Mouse (Mus musculus) thymus, adult 2 months (tissue): Measurements from ENCODE around the gene 2700049A03Rik. TPM values are rescaled to one million over a fixed set of nuclear protein-coding genes. Genes with fewer than 3 reads are reported as not detected.

ENCODE experiments used
- DNase-seq: peaks from one replicate; pipeline ENCODE4 v3.0.0; 2021
- H3K27ac ChIP-seq: fragments of 200-500 bp; 2 replicates; pipeline ENCODE4 v1.5.1; 2012; ENCODE audit warnings: low read length, control low read depth; ENCODE audit not compliant: control insufficient read depth, insufficient read depth
- H3K27me3 ChIP-seq: fragments of 200-500 bp; 2 replicates; pipeline ENCODE4 v1.6.1; 2012; ENCODE audit warnings: mild to moderate bottlenecking, low read length, moderate library complexity, mixed read lengths; ENCODE audit not compliant: control insufficient read depth, insufficient read depth
- H3K36me3 ChIP-seq: fragments of 200-500 bp; 2 replicates; pipeline ENCODE4 v1.6.1; 2012; ENCODE audit warnings: mild to moderate bottlenecking, low read length, moderate library complexity; ENCODE audit not compliant: control insufficient read depth, insufficient read depth
- H3K4me1 ChIP-seq: fragments of 200-500 bp; replicated peaks from 2 replicates; pipeline ENCODE4 v1.6.1; 2012; ENCODE audit warnings: low read length; ENCODE audit not compliant: control insufficient read depth, insufficient read depth
- H3K4me3 ChIP-seq: fragments of 200-500 bp; 2 replicates; pipeline ENCODE4 v1.5.1; 2012; ENCODE audit warnings: mild to moderate bottlenecking, low read length, control low read depth, moderate library complexity; ENCODE audit not compliant: control insufficient read depth, insufficient read depth
- CTCF ChIP-seq: fragments of 200-500 bp; IDR thresholded peaks from 2 replicates; pipeline ENCODE4 v1.5.1; 2012; ENCODE audit warnings: mild to moderate bottlenecking, control low read depth, low read length, moderate library complexity, borderline replicate concordance; ENCODE audit not compliant: control insufficient read depth, poor library complexity, insufficient read depth; ENCODE audit errors: extremely low read depth
- POLR2A ChIP-seq: fragments of 200-500 bp; IDR thresholded peaks from 2 replicates; pipeline ENCODE4 v1.6.1; 2012; ENCODE audit warnings: mild to moderate bottlenecking, low read length, control low read depth, moderate library complexity; ENCODE audit not compliant: control insufficient read depth, poor library complexity, insufficient read depth; ENCODE audit errors: extremely low read depth
- WGBS: fragments of 180-500 bp; shearing (Covaris S2); methylation state at CpG from one replicate; pipeline ENCODE4 v1.1.7; 2018; 5-methylcytosine and 5-hydroxymethylcytosine counted together
- polyA plus RNA-seq: library from polyadenylated mRNA; depleted of rRNA; stranded (reverse); fragments of >200 nt; gene quantifications from 2 replicates; pipeline ENCODE4 v1.2.3, GENCODE M21; 2012

Gene 2700049A03Rik
- polyA plus RNA-seq, 1 experiment = 7.0 TPM

GRCm38 (mm10) chr12:71204303-71204702 is 67.7 kb downstream of the 2700049A03Rik start:
- TF ChIP-seq CTCF = no peak
- no peak for TF ChIP-seq POLR2A
- no peak overlapping the region for H3K27ac ChIP-seq
- H3K36me3 ChIP-seq = no peaks in the 10 kb centered on the region; the same call in 1 of the 2 replicates
- no peak overlapping the region for H3K4me3 ChIP-seq
- peak; percentile 14 for DNase-seq
- 97% methylated on average over 3 of the region's 3 CpGs for WGBS
- H3K27me3 ChIP-seq = no peaks in the 10 kb centered on the region
- H3K4me1 ChIP-seq = no peaks in the 10 kb centered on the region

- TF ChIP-seq CTCF (no peak), POLR2A (no peak)
- Histone ChIP-seq H3K4me3 (no peak overlapping the region), H3K27ac (no peak overlapping the region), H3K27me3 (no peaks in the 10 kb centered on the region), H3K4me1 (no peaks in the 10 kb centered on the region), H3K36me3 (0 out of 2 replicates have a peak, but pooled peaks cover 11% of the 10 kb centered on the region)
- WGBS = 96% methylated on average over 9 of the region's 9 CpGs
- DNase-seq = no peak
These were observed 80.5 kb downstream of the 2700049A03Rik start for GRCm38 (mm10) chr12:71217191-71217590.

DNA sequence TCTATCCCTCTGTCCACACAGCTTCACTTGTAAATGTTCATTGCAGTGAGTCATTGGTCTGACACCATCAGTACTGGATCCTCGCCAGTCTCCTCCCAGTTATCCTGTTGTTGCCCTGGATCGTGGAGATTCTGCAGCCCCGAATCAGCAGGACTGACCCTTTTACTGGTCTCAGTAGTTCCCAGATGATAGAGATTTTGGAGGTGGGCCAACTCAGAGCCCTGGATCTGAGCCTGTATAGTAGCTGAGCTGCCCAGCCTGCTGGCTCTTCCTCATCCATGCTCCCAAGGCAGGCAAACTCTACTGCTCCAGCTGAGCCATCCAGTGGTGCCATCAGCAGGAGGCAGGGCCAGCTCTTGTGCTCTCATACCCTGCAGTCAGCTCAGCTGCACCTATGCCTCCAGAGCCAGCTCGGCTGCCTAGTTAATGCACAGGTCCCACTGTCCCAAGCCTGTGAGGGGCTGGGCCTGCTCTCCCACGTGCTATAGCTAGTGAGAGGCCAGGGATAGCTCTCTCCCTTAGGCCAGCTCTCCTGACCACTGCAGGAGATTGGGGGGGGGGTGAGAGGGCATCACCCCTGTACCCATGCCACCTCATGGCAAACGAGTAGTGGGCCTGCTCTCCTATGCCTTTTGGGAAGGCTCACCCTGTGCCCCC is 81.3 kb downstream of the 2700049A03Rik start:
- TF ChIP-seq CTCF (no peak), POLR2A (no peak)
- Histone ChIP-seq H3K27me3 (no peaks in the 10 kb centered on the region), H3K4me1 (no peaks in the 10 kb centered on the region), H3K36me3 (0 out of 2 replicates have a peak, but pooled peaks cover 11% of the 10 kb centered on the region), H3K4me3 (no peak overlapping the region), H3K27ac (no peak overlapping the region)
- no peak for DNase-seq
- 91% methylated on average over 6 of the region's 6 CpGs for WGBS

- no peaks in the 10 kb centered on the region for H3K27me3 ChIP-seq
- H3K4me3 ChIP-seq = no peak overlapping the region
- 99% methylated on average over 6 of the region's 6 CpGs for WGBS
- no peak for TF ChIP-seq POLR2A
- TF ChIP-seq CTCF = no peak
- no peak for DNase-seq
- H3K27ac ChIP-seq = no peak overlapping the region
- H3K4me1 ChIP-seq = peaks cover 1% of the 10 kb centered on the region
- H3K36me3 ChIP-seq = 0 out of 2 replicates have a peak, but pooled peaks cover 5% of the 10 kb centered on the region
These were observed 86.1 kb downstream of the 2700049A03Rik start for GRCm38 (mm10) chr12:71222761-71223160.

GRCm38 (mm10) chr12:71227769-71228168 is 91.1 kb downstream of the 2700049A03Rik start:
- TF ChIP-seq CTCF (no peak), POLR2A (no peak)
- H3K4me3 ChIP-seq = no peak overlapping the region
- WGBS = 90% methylated on average over 4 of the region's 4 CpGs
- no peaks in the 10 kb centered on the region for H3K36me3 ChIP-seq
- no peak for DNase-seq
- H3K27ac ChIP-seq = 0 out of 2 replicates have a peak overlapping the region, but pooled peaks have one; percentile 18
- H3K27me3 ChIP-seq = no peaks in the 10 kb centered on the region
- H3K4me1 ChIP-seq = peaks cover 13% of the 10 kb centered on the region

DNA sequence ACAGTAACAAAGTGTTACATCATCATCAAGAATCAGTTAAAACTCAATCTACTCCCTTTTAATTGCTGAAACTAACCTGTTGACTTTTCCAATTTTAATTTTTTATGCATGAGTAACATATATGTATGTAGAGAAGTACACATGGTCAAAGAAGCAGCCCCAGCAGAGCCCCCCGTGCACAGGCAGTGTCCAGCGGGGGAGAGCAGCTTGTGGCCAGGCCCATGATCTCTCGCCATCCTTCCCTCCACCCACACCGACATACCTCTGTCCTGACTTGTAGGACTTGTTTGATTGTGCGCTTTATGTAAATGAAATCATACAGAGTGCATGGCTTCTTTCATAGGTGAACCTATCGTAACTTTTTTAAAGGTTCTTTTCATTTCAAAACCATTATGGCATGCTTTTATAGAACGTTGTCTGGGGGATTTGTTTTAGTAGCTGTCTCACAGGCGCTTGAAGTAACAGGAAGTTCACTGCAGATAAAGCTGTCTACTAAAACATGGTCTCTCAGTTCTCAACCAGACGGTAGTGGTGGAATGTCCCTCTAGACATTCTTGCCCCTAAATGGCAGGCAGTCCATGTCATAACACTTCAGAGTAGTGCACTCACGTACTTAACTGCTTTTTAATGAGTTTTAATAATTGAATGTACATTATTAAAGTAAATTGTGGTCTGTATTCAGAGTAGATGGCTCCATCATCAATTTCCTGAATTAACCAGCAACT is 92.4 kb downstream of the 2700049A03Rik start:
- H3K27ac ChIP-seq = peak overlapping the region; percentile 76; the same call in 1 of the 2 replicates
- WGBS = 89% methylated on average over 10 of the region's 10 CpGs
- no peak for DNase-seq

More for the DNA sequence above, 92.4 kb downstream of the 2700049A03Rik start:
- no peaks in the 10 kb centered on the region for H3K36me3 ChIP-seq
- no peak overlapping the region for H3K4me3 ChIP-seq
- TF ChIP-seq POLR2A (no peak), CTCF (no peak)
- peaks cover 21% of the 10 kb centered on the region for H3K4me1 ChIP-seq
- no peaks in the 10 kb centered on the region for H3K27me3 ChIP-seq
